Mouse (Mus musculus) spleen, adult 10 weeks (tissue): ENCODE measurements around the gene Ints3. TPM values are rescaled to one million over a fixed set of nuclear protein-coding genes. Genes with fewer than 3 reads are reported as not detected.

Experiments
- polyA plus RNA-seq: library from polyadenylated mRNA; stranded (reverse); fragments of 350-450 nt; fragmentation: Illumina TruSeq; extraction: RNeasy Lipid Tissue Mini Kit (QIAGEN cat#74804); gene quantifications from one replicate; pipeline ENCODE4 v1.2.3, GENCODE M21; 2015; ENCODE audit warnings: low replicate concordance; ENCODE audit not compliant: insufficient read depth

The Ints3 gene
- 30.3 TPM for polyA plus RNA-seq

DNA sequence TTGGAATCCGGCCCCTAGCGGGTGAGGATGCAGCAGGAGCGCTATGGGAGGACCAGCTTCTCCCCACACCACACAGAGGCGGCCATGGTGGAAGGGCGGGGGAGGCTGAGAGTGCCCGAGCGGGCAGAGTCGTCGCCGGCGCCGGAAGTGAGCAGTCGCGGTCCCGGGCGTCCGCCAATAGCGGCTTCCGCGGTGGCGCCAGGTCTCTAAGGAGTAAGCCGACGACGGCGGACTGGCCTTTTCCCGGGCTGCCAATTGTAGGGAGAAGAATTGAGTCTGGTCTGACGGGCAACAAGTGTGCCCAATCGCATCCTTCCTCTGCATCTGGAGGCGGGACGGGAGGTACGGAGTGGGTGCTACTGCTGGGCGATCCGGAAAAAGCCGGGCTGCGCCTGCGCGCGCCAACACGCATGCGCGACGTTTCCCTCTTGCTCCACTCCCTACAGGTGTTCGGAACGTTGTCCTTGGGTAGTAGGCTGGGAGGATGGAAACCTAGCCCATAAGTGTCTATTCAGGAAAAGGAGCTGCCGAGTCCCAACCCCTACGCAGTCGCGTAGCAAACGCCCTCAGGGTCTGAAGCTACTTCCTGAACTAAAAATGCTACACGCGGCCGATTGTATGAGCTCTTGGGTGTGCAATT, at the start of gene Ints3:
TSS of gene Ints3 (minus strand) at position 242 of the 640 bp plus-strand sequence.

DNA sequence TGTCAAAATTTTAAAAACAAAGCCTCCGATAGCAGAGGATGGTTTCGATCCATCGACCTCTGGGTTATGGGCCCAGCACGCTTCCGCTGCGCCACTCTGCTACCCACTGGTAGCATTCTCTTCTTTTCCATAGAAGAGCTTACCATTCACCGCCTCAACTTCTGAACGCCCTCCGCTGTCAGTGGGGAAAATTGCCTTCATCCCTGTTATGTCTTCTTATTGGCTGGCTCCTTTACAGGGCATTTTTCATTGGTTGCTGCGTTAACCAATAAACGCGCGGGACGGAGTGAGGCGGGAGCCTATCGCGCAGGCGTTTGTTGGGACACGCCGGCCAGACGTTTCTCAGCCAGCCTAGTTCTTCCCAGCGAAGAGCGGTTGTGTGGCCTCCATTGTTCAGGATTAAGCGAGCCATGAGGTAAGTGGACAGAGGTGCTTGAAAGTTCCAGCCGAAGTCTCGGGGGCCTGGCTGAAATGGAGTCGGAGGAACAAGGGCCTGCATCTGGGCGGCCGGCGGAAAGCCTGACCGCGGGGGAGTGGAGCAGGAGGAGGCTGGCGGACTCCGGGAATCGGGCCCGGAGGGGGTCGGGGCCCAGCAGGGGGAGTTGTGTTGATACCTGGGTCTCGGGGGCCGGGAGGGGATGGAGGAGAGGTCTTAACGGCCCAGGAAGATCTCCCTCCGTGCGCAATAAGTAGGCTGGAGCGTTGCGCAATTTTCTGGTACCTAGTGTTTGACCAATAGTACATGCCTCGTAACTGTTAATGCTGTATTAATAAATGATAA, 42.6 kb upstream of the Ints3 start, which contains the start of gene Ilf2:
TSS of gene Ilf2 (plus strand) at position 296 of the 781 bp plus-strand sequence.

GRCm38 (mm10) chr3:90465686-90466310, 32.4 kb upstream of the Ints3 start, which contains the start of gene Npr1:
TSS of gene Npr1 (minus strand) at chr3:90465866.

GRCm38 (mm10) chr3:90389511-90390490, 43.6 kb downstream of the Ints3 start, which contains the start of gene Slc27a3:
TSS of gene Slc27a3 (minus strand) at chr3:90389938.

Other genes with a start within 250 kb of the Ints3 start
- 14,060 TPM for gene Rps27, start 220.0 kb downstream of the Ints3 start, polyA plus RNA-seq
- gene Rab13, start 219.9 kb downstream of the Ints3 start, polyA plus RNA-seq, result 13.1 TPM
- 132 TPM for gene Jtb, start 202.0 kb downstream of the Ints3 start, polyA plus RNA-seq
- gene Creb3l4, start 190.1 kb downstream of the Ints3 start, polyA plus RNA-seq, result 0.46 TPM
- gene Slc39a1, start 185.4 kb downstream of the Ints3 start, polyA plus RNA-seq, result 66.4 TPM
- 98.9 TPM for gene Crtc2, start 179.5 kb downstream of the Ints3 start, polyA plus RNA-seq
- gene Dennd4b, start 168.4 kb downstream of the Ints3 start, polyA plus RNA-seq, result 39.4 TPM
- gene Gatad2b, start 140.4 kb downstream of the Ints3 start, polyA plus RNA-seq, result 33.2 TPM
- gene Slc27a3, start 43.7 kb downstream of the Ints3 start, polyA plus RNA-seq, result 3.6 TPM
- gene Npr1, start 32.2 kb upstream of the Ints3 start, polyA plus RNA-seq, result 11.0 TPM
- 92.2 TPM for gene Ilf2, start 42.5 kb upstream of the Ints3 start, polyA plus RNA-seq
- gene Snapin, start 57.4 kb upstream of the Ints3 start, polyA plus RNA-seq, result 82.6 TPM
- 185 TPM for gene Chtop, start 75.9 kb upstream of the Ints3 start, polyA plus RNA-seq
- 21.1 TPM for gene S100a1, start 80.8 kb upstream of the Ints3 start, polyA plus RNA-seq
- gene S100a13, start 80.8 kb upstream of the Ints3 start, polyA plus RNA-seq, result 60.2 TPM
- 0.93 TPM for gene S100a14, start 93.2 kb upstream of the Ints3 start, polyA plus RNA-seq
- gene S100a16, start 103.6 kb upstream of the Ints3 start, polyA plus RNA-seq, result 14.6 TPM
- gene S100a3, start 127.0 kb upstream of the Ints3 start, polyA plus RNA-seq, result 0.79 TPM
- not detected for gene S100a2, start 156.6 kb upstream of the Ints3 start, polyA plus RNA-seq
- gene Gm42674, start 168.3 kb upstream of the Ints3 start, polyA plus RNA-seq, result not detected
- gene S100a4, start 170.1 kb upstream of the Ints3 start, polyA plus RNA-seq, result 475 TPM
- not detected for gene S100a5, start 174.9 kb upstream of the Ints3 start, polyA plus RNA-seq
- 257 TPM for gene S100a6, start 179.3 kb upstream of the Ints3 start, polyA plus RNA-seq
- not detected for gene S100a7a, start 220.4 kb upstream of the Ints3 start, polyA plus RNA-seq
- 428 TPM for gene S100a8, start 235.4 kb upstream of the Ints3 start, polyA plus RNA-seq